Mouse (Mus musculus): ENCODE measurements around the gene Smad6.

Smad6 gene

GRCm38 (mm10) chr9:63965579-63965981, 56.3 kb downstream of the Smad6 start:
- in situ Hi-C loops (cut with MboI, MseI), result no loop called here

GRCm38 (mm10) chr9:63961881-63962280, 60.0 kb downstream of the Smad6 start:
- in situ Hi-C loops (cut with MboI, MseI), result no loop called here

- in situ Hi-C loops (cut with MboI, MseI), result no loop called here
These were observed 61.1 kb downstream of the Smad6 start for GRCm38 (mm10) chr9:63960829-63961185.

GRCm38 (mm10) chr9:63959933-63960828, 61.7 kb downstream of the Smad6 start:
- in situ Hi-C loops (cut with MboI, MseI), result no loop called here

GRCm38 (mm10) chr9:63959129-63959932, 62.5 kb downstream of the Smad6 start:
- in situ Hi-C loops (cut with MboI, MseI), result no loop called here

- in situ Hi-C loops (cut with MboI, MseI), result no loop called here
These were observed 63.4 kb downstream of the Smad6 start for GRCm38 (mm10) chr9:63958337-63959030.

- in situ Hi-C loops (cut with MboI, MseI), result no loop called here
These were observed 64.1 kb downstream of the Smad6 start for GRCm38 (mm10) chr9:63957647-63958185.

- in situ Hi-C loops (cut with MboI, MseI), result no loop called here
These were observed 65.8 kb downstream of the Smad6 start for GRCm38 (mm10) chr9:63956052-63956451.

GRCm38 (mm10) chr9:63953691-63954090, 68.2 kb downstream of the Smad6 start:
- in situ Hi-C loops (cut with MboI, MseI), result no loop called here

- in situ Hi-C loops (cut with MboI, MseI), result no loop called here
These were observed 69.3 kb downstream of the Smad6 start for GRCm38 (mm10) chr9:63952591-63952990.

GRCm38 (mm10) chr9:63950357-63950756, 71.5 kb downstream of the Smad6 start:
- in situ Hi-C loops (cut with MboI, MseI), result no loop called here

GRCm38 (mm10) chr9:63949393-63949792, 72.5 kb downstream of the Smad6 start:
- in situ Hi-C loops (cut with MboI, MseI), result no loop called here

- in situ Hi-C loops (cut with MboI, MseI), result no loop called here
These were observed 79.3 kb downstream of the Smad6 start for GRCm38 (mm10) chr9:63942608-63942982.

- in situ Hi-C loops (cut with MboI, MseI), result no loop called here
These were observed 79.9 kb downstream of the Smad6 start for GRCm38 (mm10) chr9:63941747-63942607.

GRCm38 (mm10) chr9:63936256-63936655, 85.6 kb downstream of the Smad6 start:
- in situ Hi-C loops (cut with MboI, MseI), result no loop called here

- in situ Hi-C loops (cut with MboI, MseI), result no loop called here
These were observed 88.8 kb downstream of the Smad6 start for GRCm38 (mm10) chr9:63933068-63933467.

GRCm38 (mm10) chr9:63927340-63928049, 94.4 kb downstream of the Smad6 start:
- in situ Hi-C loops (cut with MboI, MseI), result no loop called here

GRCm38 (mm10) chr9:63926377-63926776, 95.5 kb downstream of the Smad6 start:
- in situ Hi-C loops (cut with MboI, MseI), result no loop called here

- in situ Hi-C loops (cut with MboI, MseI), result no loop called here
These were observed 98.6 kb downstream of the Smad6 start for GRCm38 (mm10) chr9:63923190-63923717.

- in situ Hi-C loops (cut with MboI, MseI), result loop anchor here (5.0 kb wide), 1 partner anchor 173 kb away; no protein-coding TSS in a partner anchor
These were observed 102.2 kb downstream of the Smad6 start for GRCm38 (mm10) chr9:63919708-63920107.

Measured in T-helper 17 cell (primary cell).